Mouse (Mus musculus) heart, embryonic 15.5 days (tissue): ENCODE data around the gene 2900026A02Rik. TPM values are rescaled to one million over a fixed set of nuclear protein-coding genes. Genes with fewer than 3 reads are reported as not detected.
A peak's percentile ranks its signal among the peaks of the same experiment; 100 is the strongest.

Experiments used
- ATAC-seq: fragments of 200-750 bp; cut with Nextera tagmentation; replicated peaks from 2 replicates; pipeline ENCODE4 v1.8.0; 2017; ENCODE audit warnings: low read depth, moderate TSS enrichment; ENCODE audit not compliant: insufficient number of reproducible peaks, insufficient read depth, low FRiP score
- H3K27ac ChIP-seq: fragments of 300-500 bp; sonication (generic); 2 replicates; pipeline ENCODE4 v1.5.1; 2015; ENCODE audit warnings: mild to moderate bottlenecking, inconsistent platforms
- H3K27me3 ChIP-seq: fragments of 300-500 bp; sonication (generic); 2 replicates; pipeline ENCODE4 v1.6.1; 2015; ENCODE audit warnings: inconsistent platforms
- H3K36me3 ChIP-seq: fragments of 300-500 bp; sonication (generic); 2 replicates; pipeline ENCODE4 v1.6.1; 2015; ENCODE audit warnings: mild to moderate bottlenecking, inconsistent platforms
- H3K4me1 ChIP-seq: fragments of 300-500 bp; sonication (generic); replicated peaks from 2 replicates; pipeline ENCODE4 v1.6.1; 2015; ENCODE audit warnings: inconsistent platforms
- H3K4me2 ChIP-seq: fragments of 300-500 bp; sonication (generic); 2 replicates; pipeline ENCODE4 v1.6.1; 2015; ENCODE audit warnings: inconsistent platforms, mild to moderate bottlenecking, moderate library complexity
- H3K4me3 ChIP-seq: fragments of 300-500 bp; sonication (generic); 2 replicates; pipeline ENCODE4 v1.5.1; 2015; ENCODE audit warnings: mild to moderate bottlenecking, inconsistent platforms
- H3K9ac ChIP-seq: fragments of 300-500 bp; sonication (generic); 2 replicates; pipeline ENCODE4 v1.6.1; 2015; ENCODE audit warnings: mild to moderate bottlenecking, inconsistent platforms
- H3K9me3 ChIP-seq: fragments of 300-500 bp; sonication (generic); replicated peaks from 2 replicates; pipeline ENCODE4 v1.6.1; 2016; ENCODE audit warnings: inconsistent platforms
- WGBS: fragments of 180-500 bp; shearing (Covaris S2); methylation state at CpG from one replicate; pipeline ENCODE4 v1.1.7; 2015; ENCODE audit warnings: mixed read lengths; 5-methylcytosine and 5-hydroxymethylcytosine counted together
- polyA plus RNA-seq: library from polyadenylated mRNA; unstranded; fragments of >200 nt; fragmentation: Nextera tagmentation; extraction: Ambion mirVana; gene quantifications from 2 replicates; pipeline ENCODE4 v1.2.1, GENCODE M21; 2015

2900026A02Rik gene
- polyA plus RNA-seq, 1 experiment from 2014 or later = 14.1 TPM

DNA sequence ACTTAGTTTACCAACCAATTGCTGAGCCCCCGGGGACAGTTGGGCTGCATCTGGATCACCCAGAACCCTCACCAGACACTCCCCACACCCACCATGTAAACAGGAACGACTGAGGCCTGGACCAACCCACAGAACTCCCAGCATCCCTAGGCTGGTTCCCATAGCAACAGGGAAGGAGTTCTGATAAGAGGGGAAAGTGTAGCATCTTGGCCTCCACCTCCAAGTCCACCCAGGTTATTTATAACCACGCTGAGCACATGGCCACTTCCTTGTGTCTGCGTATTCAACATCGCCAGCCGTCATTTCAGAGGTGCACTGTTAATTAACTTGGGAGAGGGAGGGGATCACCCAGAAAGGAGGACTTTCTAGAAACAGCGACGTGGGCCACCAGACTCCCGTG lies 75.9 kb downstream of the 2900026A02Rik start:
- 35% methylated on average over 9 of the region's 9 CpGs for WGBS
- Histone ChIP-seq H3K4me1 (peaks cover 51% of the 10 kb centered on the region), H3K27ac (peak overlapping the region; percentile 34), H3K36me3 (no peaks in the 10 kb centered on the region), H3K9ac (no peak overlapping the region), H3K4me2 (no peak overlapping the region), H3K9me3 (no peaks in the 10 kb centered on the region), H3K27me3 (no peaks in the 10 kb centered on the region), H3K4me3 (no peak overlapping the region)
- ATAC-seq = no peak

DNA sequence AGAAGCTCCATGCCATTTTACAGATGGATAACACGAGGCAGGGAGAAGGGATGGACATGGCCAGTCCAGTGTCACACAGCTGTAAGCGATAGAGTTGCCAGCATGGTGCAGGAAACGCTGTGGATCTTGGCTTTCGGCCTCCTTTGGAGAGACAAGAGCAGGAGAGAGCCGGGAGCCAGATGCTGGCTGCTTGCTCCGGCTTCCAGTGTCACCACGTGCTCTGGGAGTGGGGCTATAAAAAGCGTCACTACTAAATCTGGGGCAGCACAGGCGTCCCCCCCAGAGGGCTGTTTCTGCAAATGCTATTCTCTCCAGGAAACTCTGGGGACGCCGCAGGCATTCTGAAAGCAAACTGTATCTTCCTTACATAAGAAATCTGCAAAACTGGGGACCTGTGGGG lies 78.5 kb downstream of the 2900026A02Rik start:
- no peaks in the 10 kb centered on the region for H3K9me3 ChIP-seq
- H3K9ac ChIP-seq = no peak overlapping the region
- H3K27me3 ChIP-seq = no peaks in the 10 kb centered on the region
- no peak overlapping the region for H3K4me3 ChIP-seq
- H3K4me2 ChIP-seq = peak overlapping the region; percentile 22; the same call in 1 of the 2 replicates
- no peaks in the 10 kb centered on the region for H3K36me3 ChIP-seq
- peak overlapping the region; percentile 84 for H3K27ac ChIP-seq
- peaks cover 47% of the 10 kb centered on the region for H3K4me1 ChIP-seq
- WGBS = 20% methylated on average over 11 of the region's 11 CpGs
- peak; percentile 36 for ATAC-seq

GRCm38 (mm10) chr5:113142018-113142417 lies 79.0 kb downstream of the 2900026A02Rik start:
- Histone ChIP-seq H3K36me3 (no peaks in the 10 kb centered on the region), H3K4me2 (0 out of 2 replicates have a peak overlapping the region, but pooled peaks have one; percentile 22), H3K4me3 (no peak overlapping the region), H3K27me3 (no peaks in the 10 kb centered on the region), H3K27ac (peak overlapping the region; percentile 84), H3K4me1 (peaks cover 45% of the 10 kb centered on the region), H3K9me3 (no peaks in the 10 kb centered on the region), H3K9ac (no peak overlapping the region)
- ATAC-seq = no peak
- WGBS = 82% methylated on average over 5 of the region's 5 CpGs

- 94% methylated on average over 5 of the region's 5 CpGs for WGBS
- peaks cover 54% of the 10 kb centered on the region for H3K4me1 ChIP-seq
- no peak overlapping the region for H3K9ac ChIP-seq
- no peak overlapping the region for H3K4me2 ChIP-seq
- no peaks in the 10 kb centered on the region for H3K27me3 ChIP-seq
- no peak overlapping the region for H3K27ac ChIP-seq
- no peak for ATAC-seq
- H3K4me3 ChIP-seq = no peak overlapping the region
- no peaks in the 10 kb centered on the region for H3K36me3 ChIP-seq
- H3K9me3 ChIP-seq = no peaks in the 10 kb centered on the region
These were observed 80.2 kb downstream of the 2900026A02Rik start for GRCm38 (mm10) chr5:113140872-113141271.

- H3K27ac ChIP-seq = no peak overlapping the region
These were observed 81.0 kb downstream of the 2900026A02Rik start for GRCm38 (mm10) chr5:113140051-113140450.

DNA sequence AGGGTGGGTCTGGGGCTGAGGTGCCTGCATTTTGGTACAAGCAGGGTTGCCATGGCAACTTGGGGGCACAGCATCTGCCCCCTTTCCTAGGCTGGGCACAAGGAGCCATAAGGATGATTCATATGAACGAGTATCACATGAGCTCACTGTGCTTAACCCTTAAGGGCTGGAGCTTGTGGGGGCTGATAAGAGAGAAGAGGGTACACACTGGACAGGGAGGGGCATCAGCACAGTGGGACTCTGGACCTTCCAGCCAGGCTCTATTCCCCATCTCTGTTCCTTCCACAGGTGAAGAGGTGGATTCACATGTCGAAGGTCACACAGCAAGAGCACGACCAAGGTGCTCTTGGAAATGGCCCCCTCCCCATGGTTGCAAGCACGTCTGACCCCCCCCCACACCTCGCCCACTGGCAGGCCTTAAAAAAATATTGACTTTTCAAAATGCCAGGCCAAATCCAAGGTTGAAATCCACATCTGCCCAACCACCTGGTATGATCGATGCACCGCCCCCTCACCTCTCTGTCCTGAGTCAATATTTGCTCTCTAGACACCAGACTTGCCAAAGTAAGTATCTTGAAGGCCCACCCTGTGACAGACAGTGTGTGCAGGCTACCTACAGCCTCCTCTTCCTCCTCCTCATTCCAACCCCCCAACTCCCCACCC lies 81.8 kb downstream of the 2900026A02Rik start:
- peak overlapping the region; percentile 69 for H3K4me3 ChIP-seq
- no peaks in the 10 kb centered on the region for H3K9me3 ChIP-seq
- no peaks in the 10 kb centered on the region for H3K27me3 ChIP-seq
- H3K4me2 ChIP-seq = peak overlapping the region; percentile 84
- 66% methylated on average over 7 of the region's 7 CpGs for WGBS
- peak overlapping the region; percentile 81 for H3K9ac ChIP-seq
- H3K36me3 ChIP-seq = no peaks in the 10 kb centered on the region
- peaks cover 58% of the 10 kb centered on the region for H3K4me1 ChIP-seq
- no peak for ATAC-seq
- peak overlapping the region; percentile 96 for H3K27ac ChIP-seq

More at GRCm38 (mm10) chr5:113140051-113140450, 81.0 kb downstream of the 2900026A02Rik start:
- H3K9me3 ChIP-seq = no peaks in the 10 kb centered on the region
- WGBS = 89% methylated on average over 3 of the region's 3 CpGs
- peaks cover 55% of the 10 kb centered on the region for H3K4me1 ChIP-seq
- H3K9ac ChIP-seq = no peak overlapping the region
- no peak overlapping the region for H3K4me3 ChIP-seq
- no peak overlapping the region for H3K4me2 ChIP-seq
- H3K27me3 ChIP-seq = no peaks in the 10 kb centered on the region
- H3K36me3 ChIP-seq = no peaks in the 10 kb centered on the region
- no peak for ATAC-seq

DNA sequence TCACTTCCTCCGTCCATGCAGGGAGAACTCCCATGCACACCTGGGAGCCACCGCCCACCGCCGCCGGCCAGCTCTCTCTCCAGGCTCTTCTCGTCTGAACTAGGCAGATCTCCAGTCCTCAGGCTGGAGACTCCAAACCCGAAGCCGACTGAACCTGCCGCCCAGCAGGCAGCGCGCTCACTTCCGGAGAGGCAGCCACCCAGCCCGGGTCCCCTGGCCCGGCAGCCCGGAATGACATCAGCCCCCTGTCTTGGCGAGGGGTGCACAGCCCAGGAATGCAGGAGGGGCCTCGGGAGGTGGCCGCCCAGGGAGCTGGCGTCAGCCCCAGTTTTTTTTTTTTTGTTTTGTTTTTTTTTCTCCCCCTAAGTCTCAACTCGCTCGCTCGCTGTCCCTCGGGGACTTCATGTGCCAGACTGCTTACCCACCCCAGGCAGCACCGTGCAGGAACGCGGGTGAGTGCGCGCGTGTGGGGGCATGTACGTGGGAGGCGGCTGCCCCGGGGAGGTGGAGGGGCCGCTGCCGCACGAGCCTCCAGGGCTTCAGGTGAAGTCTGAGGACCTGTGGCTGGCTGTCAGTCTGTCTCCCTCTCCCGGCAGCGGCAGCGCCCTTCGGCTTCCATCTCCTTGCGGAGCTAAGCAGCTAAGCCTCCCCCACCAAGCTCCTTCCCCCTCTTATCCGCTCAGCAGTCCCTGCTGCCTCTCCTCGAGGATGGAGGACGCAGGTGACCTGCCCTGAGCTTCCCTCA lies 82.5 kb downstream of the 2900026A02Rik start:
- under 1% methylated on average over 43 of the region's 43 CpGs for WGBS

DNA sequence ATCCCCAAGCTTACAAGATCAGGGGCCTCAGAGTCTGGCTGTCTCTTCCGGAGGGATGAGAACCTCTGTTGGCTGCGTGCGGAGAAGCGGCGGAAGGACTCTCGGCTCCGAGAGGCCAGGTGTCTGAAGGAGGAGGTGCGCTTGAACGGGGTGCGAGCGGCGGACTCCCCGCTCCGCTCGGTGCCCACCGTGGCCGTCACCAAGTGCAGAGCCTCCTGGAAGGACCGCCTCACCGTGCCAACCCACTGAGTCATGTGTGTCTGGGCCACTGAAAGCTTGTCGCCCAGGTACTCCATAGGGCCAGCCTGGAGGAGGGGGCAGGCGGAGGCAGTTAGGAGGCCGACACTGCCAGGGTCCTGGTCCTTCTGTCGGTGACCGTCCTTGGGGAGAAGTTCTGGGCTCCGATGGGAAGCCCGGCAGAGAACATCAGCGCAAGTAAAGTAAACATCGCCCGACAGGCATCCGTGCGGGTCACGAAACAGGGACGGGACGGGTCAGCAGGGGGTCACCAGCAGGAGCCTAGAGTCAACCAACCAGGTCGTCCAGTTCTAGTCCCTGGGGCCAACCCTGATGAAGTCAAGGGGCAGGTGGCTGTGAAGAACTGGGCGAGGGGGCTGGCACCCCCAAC lies 83.2 kb downstream of the 2900026A02Rik start:
- 9% methylated on average over 36 of the region's 36 CpGs for WGBS
- Histone ChIP-seq H3K27me3 (no peaks in the 10 kb centered on the region), H3K9ac (peak overlapping the region; percentile 81), H3K36me3 (no peaks in the 10 kb centered on the region), H3K4me2 (peak overlapping the region; percentile 84), H3K27ac (peak overlapping the region; percentile 96), H3K9me3 (no peaks in the 10 kb centered on the region), H3K4me3 (peak overlapping the region; percentile 69), H3K4me1 (peaks cover 65% of the 10 kb centered on the region)
- ATAC-seq = no peak

More for the DNA sequence above, 82.5 kb downstream of the 2900026A02Rik start:
- peak overlapping the region; percentile 81 for H3K9ac ChIP-seq
- H3K4me3 ChIP-seq = peak overlapping the region; percentile 69
- H3K4me1 ChIP-seq = peaks cover 63% of the 10 kb centered on the region
- H3K27me3 ChIP-seq = no peaks in the 10 kb centered on the region
- H3K36me3 ChIP-seq = no peaks in the 10 kb centered on the region
- no peaks in the 10 kb centered on the region for H3K9me3 ChIP-seq
- H3K27ac ChIP-seq = peak overlapping the region; percentile 96
- peak overlapping the region; percentile 84 for H3K4me2 ChIP-seq
- peak; percentile 63 for ATAC-seq

- peaks cover 65% of the 10 kb centered on the region for H3K4me1 ChIP-seq
- ATAC-seq = peak; percentile 44
These were observed 84.0 kb downstream of the 2900026A02Rik start for GRCm38 (mm10) chr5:113136951-113137487.

GRCm38 (mm10) chr5:113135513-113135912 lies 85.5 kb downstream of the 2900026A02Rik start:
- peak overlapping the region; percentile 96 for H3K27ac ChIP-seq
- 13% methylated on average over 10 of the region's 10 CpGs for whole genome bisulfite sequencing
- H3K4me3 ChIP-seq = peak overlapping the region; percentile 69
- peak; percentile 7; the same call in 1 of the 2 replicates for ATAC-seq
- peak overlapping the region; percentile 84 for H3K4me2 ChIP-seq
- peaks cover 75% of the 10 kb centered on the region for H3K4me1 ChIP-seq
- no peaks in the 10 kb centered on the region for H3K27me3 ChIP-seq
- H3K36me3 ChIP-seq = no peaks in the 10 kb centered on the region
- H3K9ac ChIP-seq = peak overlapping the region; percentile 81
- no peaks in the 10 kb centered on the region for H3K9me3 ChIP-seq

More at GRCm38 (mm10) chr5:113136951-113137487, 84.0 kb downstream of the 2900026A02Rik start:
- no peaks in the 10 kb centered on the region for H3K9me3 ChIP-seq
- H3K27me3 ChIP-seq = no peaks in the 10 kb centered on the region
- peak overlapping the region; percentile 96 for H3K27ac ChIP-seq
- WGBS = 22% methylated on average over 13 of the region's 13 CpGs
- peak overlapping the region; percentile 84 for H3K4me2 ChIP-seq
- peak overlapping the region; percentile 81 for H3K9ac ChIP-seq
- no peaks in the 10 kb centered on the region for H3K36me3 ChIP-seq
- H3K4me3 ChIP-seq = peak overlapping the region; percentile 69
